Mouse (Mus musculus): Measurements from ENCODE around the gene Slain1. TPM values are rescaled to one million over a fixed set of nuclear protein-coding genes. Genes with fewer than 3 reads are reported as not detected.

The Slain1 gene
- polyA plus RNA-seq, 1 experiment from 2014 or later = 17.1 TPM

- H3K9ac ChIP-seq (ENCODE audit: low read length) = no peak overlapping the region
- WGBS = 73% methylated on average over 7 of the region's 7 CpGs
- H3K4me3 ChIP-seq (ENCODE audit: low read depth, low read length) = no peak overlapping the region
- DNase-seq (ENCODE audit: low spot score) (no peak), ATAC-seq (replicated peaks; ENCODE audit: low FRiP score) (no peak)
- H3K36me3 ChIP-seq (ENCODE audit: control insufficient read depth, insufficient read depth, low read length) = no peaks in the 10 kb centered on the region
- H3K27ac ChIP-seq (ENCODE audit: low read depth, low read length) = no peak overlapping the region
- H3K9me3 ChIP-seq (ENCODE audit: control insufficient read depth, low read length) = no peaks in the 10 kb centered on the region
- H3K4me1 ChIP-seq (replicated peaks; ENCODE audit: control insufficient read depth, insufficient read depth, low read length) = peaks cover 8% of the 10 kb centered on the region; the same call in 1 of the 2 replicates
- H3K4me2 ChIP-seq (ENCODE audit: low read depth, low read length, severe bottlenecking) = no peak overlapping the region
- H3K27me3 ChIP-seq (ENCODE audit: control insufficient read depth, insufficient read depth, low read length) = no peaks in the 10 kb centered on the region
These were observed 30.3 kb downstream of the Slain1 start for GRCm38 (mm10) chr14:103680285-103680819.

- Histone ChIP-seq H3K4me3 (ENCODE audit: low read depth, low read length) (no peak overlapping the region), H3K9me3 (ENCODE audit: control insufficient read depth, low read length) (no peaks in the 10 kb centered on the region), H3K4me1 (replicated peaks; ENCODE audit: control insufficient read depth, insufficient read depth, low read length) (peaks cover 8% of the 10 kb centered on the region; the same call in 1 of the 2 replicates), H3K9ac (ENCODE audit: low read length) (no peak overlapping the region), H3K27me3 (ENCODE audit: control insufficient read depth, insufficient read depth, low read length) (no peaks in the 10 kb centered on the region), H3K4me2 (ENCODE audit: low read depth, low read length, severe bottlenecking) (no peak overlapping the region), H3K36me3 (ENCODE audit: control insufficient read depth, insufficient read depth, low read length) (peaks cover 3% of the 10 kb centered on the region; the same call in 1 of the 2 replicates), H3K27ac (ENCODE audit: low read depth, low read length) (no peak overlapping the region; the same call in 1 of the 2 replicates)
- 0 out of 2 replicates have a peak, but pooled peaks have one; percentile 17 for ATAC-seq (replicated peaks; ENCODE audit: low FRiP score)
- no peak for DNase-seq (ENCODE audit: low spot score)
- 62% methylated on average over 9 of the region's 9 CpGs for WGBS
These were observed 32.8 kb downstream of the Slain1 start for GRCm38 (mm10) chr14:103682633-103683390.

- no peaks in the 10 kb centered on the region for H3K27me3 ChIP-seq (ENCODE audit: control insufficient read depth, insufficient read depth, low read length)
- peaks cover 6% of the 10 kb centered on the region; the same call in 1 of the 2 replicates for H3K4me1 ChIP-seq (replicated peaks; ENCODE audit: control insufficient read depth, insufficient read depth, low read length)
- no peak overlapping the region for H3K4me3 ChIP-seq (ENCODE audit: low read depth, low read length)
- H3K9me3 ChIP-seq (ENCODE audit: control insufficient read depth, low read length) = no peaks in the 10 kb centered on the region
- 97% methylated on average over 2 of the region's 2 CpGs for WGBS
- peaks cover 3% of the 10 kb centered on the region; the same call in 1 of the 2 replicates for H3K36me3 ChIP-seq (ENCODE audit: control insufficient read depth, insufficient read depth, low read length)
- H3K4me2 ChIP-seq (ENCODE audit: low read depth, low read length, severe bottlenecking) = no peak overlapping the region
- H3K27ac ChIP-seq (ENCODE audit: low read depth, low read length) = no peak overlapping the region
- no peak overlapping the region for H3K9ac ChIP-seq (ENCODE audit: low read length)
- DNase-seq (ENCODE audit: low spot score) (no peak), ATAC-seq (replicated peaks; ENCODE audit: low FRiP score) (no peak)
These were observed 37.0 kb downstream of the Slain1 start for GRCm38 (mm10) chr14:103686994-103687393.

DNA sequence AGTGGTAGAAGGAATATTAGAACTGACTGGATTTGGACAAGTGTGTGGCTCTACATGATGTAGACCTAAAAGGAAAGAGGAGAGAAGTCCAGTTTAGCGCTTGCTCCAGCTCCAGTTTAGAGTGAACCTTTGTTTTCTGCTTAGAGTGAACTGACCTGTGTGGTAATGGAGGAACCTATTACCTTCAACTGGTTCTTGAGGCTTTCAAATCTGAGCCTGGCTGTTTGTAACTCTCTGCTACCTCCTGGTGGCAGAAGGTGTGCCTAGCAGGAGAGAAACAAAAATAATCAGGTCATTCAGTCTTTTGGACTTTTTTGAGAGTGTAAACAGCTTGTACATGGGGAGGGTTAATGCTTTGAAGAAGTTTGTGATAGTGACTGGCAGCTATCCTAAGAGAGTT is 44.3 kb downstream of the Slain1 start:
- DNase-seq (ENCODE audit: low spot score) (peak; percentile 67), ATAC-seq (replicated peaks; ENCODE audit: low FRiP score) (no peak; the same call in 1 of the 2 replicates)
- no peak overlapping the region for H3K4me3 ChIP-seq (ENCODE audit: low read depth, low read length)
- H3K9me3 ChIP-seq (ENCODE audit: control insufficient read depth, low read length) = no peaks in the 10 kb centered on the region
- H3K27ac ChIP-seq (ENCODE audit: low read depth, low read length) = no peak overlapping the region
- peaks cover 3% of the 10 kb centered on the region; the same call in 1 of the 2 replicates for H3K36me3 ChIP-seq (ENCODE audit: control insufficient read depth, insufficient read depth, low read length)
- WGBS = 33% methylated on average over 1 of the region's 1 CpGs
- no peaks in the 10 kb centered on the region for H3K27me3 ChIP-seq (ENCODE audit: control insufficient read depth, insufficient read depth, low read length)
- no peak overlapping the region for H3K4me2 ChIP-seq (ENCODE audit: low read depth, low read length, severe bottlenecking)
- H3K4me1 ChIP-seq (replicated peaks; ENCODE audit: control insufficient read depth, insufficient read depth, low read length) = no peaks in the 10 kb centered on the region
- H3K9ac ChIP-seq (ENCODE audit: low read length) = no peak overlapping the region

- no peak for ATAC-seq (replicated peaks; ENCODE audit: low FRiP score)
These were observed 45.6 kb downstream of the Slain1 start for GRCm38 (mm10) chr14:103695620-103696019.

GRCm38 (mm10) chr14:103697101-103697500 is 47.1 kb downstream of the Slain1 start:
- Histone ChIP-seq H3K4me2 (ENCODE audit: low read depth, low read length, severe bottlenecking) (no peak overlapping the region), H3K27ac (ENCODE audit: low read depth, low read length) (no peak overlapping the region), H3K4me1 (replicated peaks; ENCODE audit: control insufficient read depth, insufficient read depth, low read length) (no peaks in the 10 kb centered on the region), H3K4me3 (ENCODE audit: low read depth, low read length) (no peak overlapping the region), H3K36me3 (ENCODE audit: control insufficient read depth, insufficient read depth, low read length) (peaks cover 3% of the 10 kb centered on the region; the same call in 1 of the 2 replicates), H3K27me3 (ENCODE audit: control insufficient read depth, insufficient read depth, low read length) (no peaks in the 10 kb centered on the region), H3K9me3 (ENCODE audit: control insufficient read depth, low read length) (no peaks in the 10 kb centered on the region), H3K9ac (ENCODE audit: low read length) (no peak overlapping the region)
- WGBS = 93% methylated on average over 7 of the region's 7 CpGs
- DNase-seq (ENCODE audit: low spot score) (no peak), ATAC-seq (replicated peaks; ENCODE audit: low FRiP score) (no peak)

More at GRCm38 (mm10) chr14:103695620-103696019, 45.6 kb downstream of the Slain1 start:
- no peak for DNase-seq (ENCODE audit: low spot score)
- no peaks in the 10 kb centered on the region for H3K9me3 ChIP-seq (ENCODE audit: control insufficient read depth, low read length)
- no peak overlapping the region for H3K4me2 ChIP-seq (ENCODE audit: low read depth, low read length, severe bottlenecking)
- peaks cover 3% of the 10 kb centered on the region; the same call in 1 of the 2 replicates for H3K36me3 ChIP-seq (ENCODE audit: control insufficient read depth, insufficient read depth, low read length)
- no peaks in the 10 kb centered on the region for H3K4me1 ChIP-seq (replicated peaks; ENCODE audit: control insufficient read depth, insufficient read depth, low read length)
- no peak overlapping the region for H3K4me3 ChIP-seq (ENCODE audit: low read depth, low read length)
- no peak overlapping the region for H3K9ac ChIP-seq (ENCODE audit: low read length)
- no peak overlapping the region for H3K27ac ChIP-seq (ENCODE audit: low read depth, low read length)
- 78% methylated on average over 3 of the region's 3 CpGs for WGBS
- no peaks in the 10 kb centered on the region for H3K27me3 ChIP-seq (ENCODE audit: control insufficient read depth, insufficient read depth, low read length)

DNA sequence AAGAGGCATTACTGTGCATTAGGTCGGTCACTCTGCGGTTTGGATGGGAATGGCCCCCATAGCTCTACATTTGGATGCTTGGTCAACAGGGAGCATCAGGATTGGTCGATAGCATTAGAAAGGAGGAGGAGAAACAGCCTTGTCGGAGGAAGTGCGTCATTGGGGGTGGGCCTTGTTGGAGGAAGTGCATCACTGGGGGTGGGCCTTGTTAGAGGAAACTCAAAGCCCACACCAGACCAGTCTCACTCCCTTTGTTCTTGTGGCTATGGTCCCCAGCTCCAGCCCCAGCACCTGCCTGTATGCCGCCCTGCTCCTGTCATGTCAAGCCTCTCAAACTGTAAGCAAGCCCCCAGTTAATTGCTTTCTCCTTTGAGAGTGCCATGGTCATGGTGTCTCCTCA is 49.3 kb downstream of the Slain1 start:
- Histone ChIP-seq H3K9ac (ENCODE audit: low read length) (no peak overlapping the region), H3K4me2 (ENCODE audit: low read depth, low read length, severe bottlenecking) (no peak overlapping the region), H3K27me3 (ENCODE audit: control insufficient read depth, insufficient read depth, low read length) (no peaks in the 10 kb centered on the region), H3K4me3 (ENCODE audit: low read depth, low read length) (no peak overlapping the region), H3K4me1 (replicated peaks; ENCODE audit: control insufficient read depth, insufficient read depth, low read length) (no peaks in the 10 kb centered on the region), H3K36me3 (ENCODE audit: control insufficient read depth, insufficient read depth, low read length) (peaks cover 5% of the 10 kb centered on the region), H3K9me3 (ENCODE audit: control insufficient read depth, low read length) (no peaks in the 10 kb centered on the region), H3K27ac (ENCODE audit: low read depth, low read length) (no peak overlapping the region)
- no peak for ATAC-seq (replicated peaks; ENCODE audit: low FRiP score)
- 95% methylated on average over 6 of the region's 6 CpGs for WGBS
- DNase-seq (ENCODE audit: low spot score) = no peak

DNA sequence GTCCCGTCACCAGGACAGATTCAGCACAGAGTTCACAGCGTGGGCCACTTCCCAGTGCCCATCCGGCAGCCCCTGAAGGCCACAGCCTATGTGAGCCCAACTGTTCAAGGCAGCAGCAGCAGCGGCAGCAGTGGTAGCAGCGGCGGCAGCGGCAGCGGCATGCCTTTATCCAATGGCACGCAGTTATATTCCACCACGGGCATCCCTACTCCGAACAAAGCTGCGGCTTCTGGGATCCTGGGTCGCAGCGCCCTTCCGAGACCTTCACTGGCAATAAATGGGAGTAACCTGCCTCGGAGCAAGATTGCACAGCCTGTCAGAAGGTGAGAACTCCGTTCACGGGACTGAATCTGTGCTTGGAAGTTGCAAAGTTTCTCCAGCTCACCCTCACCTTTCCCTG is 52.5 kb downstream of the Slain1 start:
- Histone ChIP-seq H3K4me1 (replicated peaks; ENCODE audit: control insufficient read depth, insufficient read depth, low read length) (no peaks in the 10 kb centered on the region), H3K27me3 (ENCODE audit: control insufficient read depth, insufficient read depth, low read length) (no peaks in the 10 kb centered on the region), H3K4me2 (ENCODE audit: low read depth, low read length, severe bottlenecking) (no peak overlapping the region), H3K9me3 (ENCODE audit: control insufficient read depth, low read length) (no peaks in the 10 kb centered on the region), H3K9ac (ENCODE audit: low read length) (no peak overlapping the region), H3K36me3 (ENCODE audit: control insufficient read depth, insufficient read depth, low read length) (peaks cover 2% of the 10 kb centered on the region), H3K27ac (ENCODE audit: low read depth, low read length) (no peak overlapping the region), H3K4me3 (ENCODE audit: low read depth, low read length) (no peak overlapping the region)
- 92% methylated on average over 18 of the region's 18 CpGs for WGBS
- ATAC-seq (replicated peaks; ENCODE audit: low FRiP score) = no peak
- no peak for DNase-seq (ENCODE audit: low spot score)

Data from forebrain, embryonic 11.5 days (tissue).